9 mouse cellular contexts compared by ENCODE assay signal in genomic region chr17:64747461-64747860, GRCm38 (mm10).
"Had no signal": no experiment of that assay in that cellular context is flagged by ENCODE, and none has a peak within 500 bp of the region (broad histone marks: within the 10 kb centered on the region; RNA-seq: fewer than 3 reads in every experiment).

No protein-coding gene starts in this region.

- ATAC-seq: midbrain, embryonic 16.5 days had no signal

- H3K4me1 ChIP-seq: midbrain, embryonic 12.5 days had no signal

- DNase-seq: kidney, adult 18-20 months; left cerebral cortex, postnatal 4 days; lung, adult 2 months; right cerebral cortex, adult 18-20 months; right cerebral cortex, postnatal 25 days; thymus, postnatal 4 days had no signal

- H3K9me3 ChIP-seq: midbrain, embryonic 12.5 days had no signal

- H3K9ac ChIP-seq: midbrain, embryonic 12.5 days had no signal

- H3K4me3 ChIP-seq: megakaryocyte, embryonic 14.5 days; midbrain, embryonic 12.5 days had no signal

- H3K4me2 ChIP-seq: midbrain, embryonic 12.5 days had no signal

- H3K27me3 ChIP-seq: megakaryocyte, embryonic 14.5 days; midbrain, embryonic 12.5 days had no signal

- H3K27ac ChIP-seq: midbrain, embryonic 12.5 days had no signal
